Mouse (Mus musculus): ENCODE measurements around the gene Fn3k.

Fn3k gene

GRCm38 (mm10) chr11:121434156-121435155 lies at the start of gene Fn3k:
Gene Fn3k, plus strand, starts transcription at chr11:121434913.
- DNase-seq, result peak; percentile 93

GRCm38 (mm10) chr11:121387750-121388553 lies 46.8 kb upstream of the Fn3k start, which contains the start of gene Rab40b:
Gene Rab40b, minus strand, starts transcription at chr11:121388251.
- peak; percentile 99 for DNase-seq

GRCm38 (mm10) chr11:121388554-121388945 lies 46.2 kb upstream of the Fn3k start:
- DNase-seq, result no peak

- DNase-seq, result no peak
Measured at GRCm38 (mm10) chr11:121390793-121391192, 43.9 kb upstream of the Fn3k start.

GRCm38 (mm10) chr11:121392405-121392804 lies 42.3 kb upstream of the Fn3k start:
- no peak for DNase-seq

- DNase-seq, result no peak
Measured at GRCm38 (mm10) chr11:121407366-121408155, 27.2 kb upstream of the Fn3k start.

GRCm38 (mm10) chr11:121414762-121415161 lies 20.0 kb upstream of the Fn3k start:
- DNase-seq, result no peak

- DNase-seq, result no peak
Measured at GRCm38 (mm10) chr11:121415351-121415750, 19.4 kb upstream of the Fn3k start.

GRCm38 (mm10) chr11:121417971-121418370 lies 16.7 kb upstream of the Fn3k start:
- DNase-seq, result no peak

GRCm38 (mm10) chr11:121418932-121419331 lies 15.8 kb upstream of the Fn3k start:
- no peak for DNase-seq

- no peak for DNase-seq
Measured at GRCm38 (mm10) chr11:121420379-121420778, 14.3 kb upstream of the Fn3k start.

- peak; percentile 99 for DNase-seq
Measured at GRCm38 (mm10) chr11:121420830-121421552, 13.7 kb upstream of the Fn3k start, which contains the start of gene Fn3krp. Gene Fn3krp, plus strand, starts transcription at chr11:121421401.

GRCm38 (mm10) chr11:121421553-121422173 lies 13.1 kb upstream of the Fn3k start:
- DNase-seq, result no peak

- no peak for DNase-seq
Measured at GRCm38 (mm10) chr11:121433397-121433796, 1.3 kb upstream of the Fn3k start.

- DNase-seq, result no peak
Measured at GRCm38 (mm10) chr11:121437236-121437635, 2.5 kb downstream of the Fn3k start.

GRCm38 (mm10) chr11:121439686-121440292 lies 5.1 kb downstream of the Fn3k start:
- DNase-seq, result no peak

- DNase-seq, result no peak
Measured at GRCm38 (mm10) chr11:121441653-121442052, 6.9 kb downstream of the Fn3k start.

- DNase-seq, result no peak
Measured at GRCm38 (mm10) chr11:121442076-121442475, 7.4 kb downstream of the Fn3k start.

GRCm38 (mm10) chr11:121451216-121451726 lies 16.6 kb downstream of the Fn3k start:
- DNase-seq, result no peak

- DNase-seq, result peak; percentile 97
Measured at GRCm38 (mm10) chr11:121451753-121452635, 17.3 kb downstream of the Fn3k start, which contains the start of gene Tbcd. Gene Tbcd, plus strand, starts transcription at chr11:121451949.
